Mouse (Mus musculus) CH12F3 (cell line): ENCODE data around the gene Pde4d.

Experiments used
- in situ Hi-C: fragments of 300-500 bp; cut with MboI; formaldehyde crosslinking; loops from 2 replicates; pipeline ENCODE4 v1.14.3; 2020; ENCODE audit warnings: low sequenced_read_pairs

The Pde4d gene

DNA sequence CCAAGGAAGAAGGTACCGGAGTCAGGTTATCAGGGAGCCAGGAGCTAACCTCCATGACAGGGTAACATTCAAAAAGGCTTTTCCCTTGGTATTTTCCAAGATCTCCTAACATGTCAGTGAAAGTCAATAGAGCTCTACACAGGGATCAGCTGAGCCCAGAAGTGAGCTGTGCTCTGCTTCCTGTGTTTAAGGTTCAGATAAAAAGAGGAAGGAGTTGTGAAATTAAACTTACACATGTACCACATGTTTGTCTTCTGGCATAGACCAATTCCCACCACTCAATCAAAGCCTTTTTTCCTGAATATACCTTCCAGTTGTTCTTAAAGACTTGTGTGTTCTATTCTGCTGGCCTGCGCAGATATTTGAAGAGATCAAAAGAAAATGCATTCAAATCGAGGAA lies 37.3 kb downstream of the Pde4d start:
- in situ Hi-C loops, result no loop called here

- in situ Hi-C loops, result no loop called here
Measured at GRCm38 (mm10) chr13:108489825-108490224, 40.1 kb downstream of the Pde4d start.

DNA sequence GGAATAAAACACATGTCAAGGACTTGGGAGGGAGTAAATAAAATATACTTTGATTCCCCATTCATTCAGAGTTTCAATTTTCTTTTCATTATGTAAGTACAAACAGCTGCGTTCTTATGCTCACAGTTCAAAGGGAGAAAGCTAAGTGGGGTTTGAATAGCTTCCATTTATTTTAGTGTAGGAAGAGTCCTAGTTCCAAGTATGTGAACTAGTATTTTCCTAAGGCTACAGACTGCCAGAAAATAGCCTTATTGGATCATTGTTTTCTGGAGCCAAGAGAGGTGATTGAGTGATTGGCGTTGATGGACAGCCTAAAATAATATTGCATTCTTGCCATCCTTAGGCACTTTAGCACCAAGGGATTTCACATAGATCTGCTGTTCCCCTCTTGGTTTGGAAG lies 41.1 kb downstream of the Pde4d start:
- in situ Hi-C loops, result no loop called here

- in situ Hi-C loops, result no loop called here
Measured at GRCm38 (mm10) chr13:108492886-108493285, 43.1 kb downstream of the Pde4d start.

GRCm38 (mm10) chr13:108494365-108494764 lies 44.6 kb downstream of the Pde4d start:
- in situ Hi-C loops, result no loop called here

DNA sequence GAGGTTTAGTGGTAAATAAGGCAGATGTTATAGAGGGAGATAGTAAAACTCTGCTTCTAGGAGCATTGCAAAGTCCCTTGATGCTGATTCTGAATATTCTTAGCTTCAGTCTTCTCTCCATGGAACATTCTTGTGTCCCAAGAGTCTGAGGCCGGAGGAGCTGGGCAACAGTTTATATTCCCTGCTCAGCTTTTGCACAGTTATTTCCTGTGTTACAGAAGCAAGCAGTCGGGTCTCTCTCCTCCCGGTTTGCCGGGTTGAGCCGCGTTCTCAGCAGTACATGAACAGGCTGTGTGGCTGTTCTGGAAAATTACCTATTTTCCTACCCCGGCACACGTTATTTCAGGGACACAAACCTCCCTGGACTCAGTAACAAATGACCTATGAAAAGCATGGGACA lies 48.0 kb downstream of the Pde4d start:
- in situ Hi-C loops, result no loop called here

DNA sequence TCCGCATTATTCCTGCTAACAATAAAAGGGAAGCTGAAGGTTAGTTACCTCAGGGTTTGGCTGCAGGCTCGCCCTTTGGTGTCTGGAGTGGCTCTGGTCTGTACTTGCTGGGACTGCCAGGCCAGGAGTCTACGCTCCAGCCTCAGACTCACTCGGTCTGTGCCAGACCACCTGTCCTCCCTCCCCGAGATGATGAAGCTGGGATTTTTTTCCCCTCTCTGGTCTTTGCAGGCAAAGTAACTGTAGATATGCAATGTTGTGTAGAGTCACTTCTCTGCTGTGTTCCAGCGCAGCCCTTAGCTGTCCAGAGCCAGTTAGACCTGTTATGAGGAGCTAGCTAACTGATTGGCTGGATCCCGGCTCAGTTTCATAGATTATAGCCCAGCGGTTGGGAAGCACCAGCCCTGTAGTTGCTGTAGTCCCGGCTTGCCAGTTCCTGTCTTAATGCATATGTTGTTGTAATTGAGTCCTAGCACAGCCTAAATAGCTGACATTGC lies 48.5 kb downstream of the Pde4d start:
- in situ Hi-C loops, result no loop called here

DNA sequence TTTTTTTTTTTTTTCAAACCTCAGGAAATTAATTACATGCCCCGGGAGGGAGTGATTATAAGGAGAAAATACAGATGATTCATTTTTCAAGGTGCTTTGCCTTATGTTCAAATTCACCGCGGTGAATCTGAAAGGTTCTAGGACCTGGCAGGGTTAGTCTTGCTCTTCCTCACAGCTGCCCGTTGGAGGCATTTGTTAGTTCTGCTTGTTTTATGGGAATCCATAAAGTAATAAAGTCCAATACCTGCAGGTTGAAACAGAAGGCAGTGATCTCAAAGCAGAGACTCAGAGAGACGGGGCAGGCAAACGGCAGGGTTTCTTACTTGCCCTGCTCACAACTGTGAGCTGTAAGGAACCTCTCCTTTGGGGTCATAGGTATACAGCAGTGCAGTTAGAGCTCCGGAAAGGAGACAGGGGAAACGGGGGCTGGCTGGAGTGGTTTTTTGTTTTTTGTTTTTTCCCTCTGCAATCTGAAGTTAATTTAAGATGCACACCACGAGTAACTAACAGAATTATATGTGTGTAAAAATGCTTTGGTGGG lies 49.1 kb downstream of the Pde4d start:
- in situ Hi-C loops, result no loop called here

DNA sequence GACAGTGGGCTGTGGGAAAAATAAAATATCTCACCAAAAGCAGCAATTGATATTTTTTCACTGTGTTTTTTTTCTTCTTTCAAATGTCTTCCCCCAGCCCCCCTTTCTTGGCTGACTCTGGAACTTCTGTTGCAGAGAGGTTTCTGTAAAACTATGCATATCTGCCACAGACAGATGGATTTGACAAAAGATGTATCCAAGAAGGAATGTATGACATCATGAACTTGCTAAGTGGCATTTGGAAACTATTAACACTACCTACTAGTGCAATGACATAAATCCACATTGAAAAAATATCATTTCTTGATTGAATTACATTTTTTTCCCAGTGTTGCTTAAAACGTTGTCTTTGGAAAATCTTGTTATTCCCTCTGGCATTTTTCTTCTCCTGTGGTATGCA lies 51.6 kb downstream of the Pde4d start:
- in situ Hi-C loops, result no loop called here

- in situ Hi-C loops, result no loop called here
Measured at GRCm38 (mm10) chr13:108524548-108524947, 74.8 kb downstream of the Pde4d start.

DNA sequence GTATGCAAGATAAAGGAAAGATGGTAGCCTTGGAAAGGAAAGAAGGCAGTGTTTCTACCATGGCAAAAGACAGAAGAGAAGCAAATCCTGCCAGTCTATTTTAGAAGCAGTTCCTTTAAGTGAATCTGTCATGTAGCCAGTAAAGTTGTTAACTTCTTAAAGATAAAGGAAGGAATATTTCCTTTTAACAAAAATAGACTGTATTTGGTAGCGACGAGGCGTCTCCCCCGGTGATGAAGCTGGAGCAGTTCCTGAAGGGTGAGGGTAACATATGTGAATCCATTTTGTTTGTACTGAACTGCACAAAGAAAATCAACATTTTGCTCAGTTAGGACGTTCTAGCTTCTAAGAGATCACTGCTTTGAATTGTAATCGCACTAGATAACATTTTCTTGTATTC lies 75.2 kb downstream of the Pde4d start:
- in situ Hi-C loops, result no loop called here

DNA sequence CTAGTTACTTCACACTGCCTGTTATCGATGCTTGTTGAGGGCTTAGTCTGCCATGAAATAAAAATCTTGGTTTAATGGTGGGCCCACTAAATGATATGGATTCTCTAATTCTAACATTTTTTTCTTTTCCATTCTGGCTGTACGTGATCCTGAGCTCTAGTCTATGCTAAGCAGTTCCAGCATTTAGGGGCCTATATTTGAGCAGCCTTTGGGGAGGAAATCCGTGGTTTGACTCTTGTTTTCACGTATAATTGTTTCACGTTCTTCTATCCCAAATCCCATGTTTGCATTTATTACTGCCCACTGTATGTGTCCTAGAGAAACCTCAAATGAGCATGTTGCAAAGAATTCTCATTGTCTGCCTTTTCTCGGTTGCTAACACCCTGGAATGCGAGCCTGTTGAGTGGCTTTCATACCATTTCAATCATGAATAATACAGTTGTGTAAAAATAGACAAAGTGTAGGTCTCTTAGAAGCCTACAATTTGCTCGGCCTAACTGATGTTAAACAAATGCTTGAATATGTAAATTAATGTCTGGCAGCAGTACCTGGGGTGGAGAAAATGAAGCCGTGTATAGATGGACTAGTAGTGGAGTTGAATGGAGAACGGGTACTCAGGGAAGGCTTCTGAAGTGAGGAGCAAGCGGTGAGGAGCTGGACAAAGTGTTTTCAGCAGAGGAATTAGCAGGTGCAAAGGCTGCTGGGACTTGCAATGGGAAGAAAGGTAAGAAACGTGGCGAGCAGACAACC lies 76.7 kb downstream of the Pde4d start:
- in situ Hi-C loops, result no loop called here

DNA sequence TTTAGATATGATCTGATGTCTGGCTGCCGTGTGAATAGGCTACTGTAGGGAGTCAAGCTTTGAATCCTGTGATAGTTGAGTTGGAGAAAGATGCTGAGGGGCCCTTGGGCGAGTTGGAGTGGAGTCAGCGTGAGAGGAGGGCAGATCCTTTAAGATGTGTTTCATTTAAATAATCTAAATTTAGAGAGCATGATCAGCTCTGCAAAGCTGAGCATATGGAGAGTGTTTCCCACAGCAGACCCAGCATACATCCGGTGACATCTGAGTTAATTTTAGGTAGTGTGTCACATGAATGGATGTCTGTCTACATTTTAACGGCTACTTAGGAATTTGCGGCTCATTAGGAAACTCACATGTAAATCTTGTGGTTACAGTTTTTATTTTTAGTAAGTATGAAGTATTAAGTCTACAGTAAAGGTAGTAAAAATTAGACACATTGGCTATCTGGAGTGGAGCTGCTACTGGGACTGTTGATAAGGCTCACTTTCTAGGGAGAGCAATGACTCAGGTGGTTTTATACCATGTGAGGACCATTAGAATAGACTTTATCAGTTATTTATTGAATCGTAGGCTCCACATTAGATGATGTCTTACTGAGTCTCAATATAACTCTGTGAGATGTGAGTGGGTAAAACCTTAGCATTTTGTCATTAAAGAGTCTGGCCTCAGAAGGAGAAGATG lies 77.5 kb downstream of the Pde4d start:
- in situ Hi-C loops, result no loop called here

- in situ Hi-C loops, result no loop called here
Measured at GRCm38 (mm10) chr13:108528343-108528742, 78.6 kb downstream of the Pde4d start.

DNA sequence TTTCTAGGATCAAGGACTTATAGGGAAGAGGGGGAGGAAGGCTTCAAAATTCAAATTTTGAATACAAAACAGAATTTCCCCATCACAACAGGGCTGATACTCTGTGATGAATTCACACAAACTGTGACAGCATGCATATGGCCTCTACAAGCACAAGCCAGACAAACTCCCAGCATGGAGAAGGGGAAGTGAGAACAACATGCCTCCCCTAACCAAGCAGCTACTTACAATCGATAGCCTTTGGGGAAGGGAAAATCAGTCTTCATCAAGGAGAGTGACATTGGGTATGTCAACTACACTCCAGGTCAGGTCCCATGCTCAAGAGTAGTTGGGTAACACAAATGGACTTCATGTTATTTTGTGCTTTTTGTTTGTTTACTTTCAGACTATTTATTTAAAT lies 83.1 kb downstream of the Pde4d start:
- in situ Hi-C loops, result no loop called here

DNA sequence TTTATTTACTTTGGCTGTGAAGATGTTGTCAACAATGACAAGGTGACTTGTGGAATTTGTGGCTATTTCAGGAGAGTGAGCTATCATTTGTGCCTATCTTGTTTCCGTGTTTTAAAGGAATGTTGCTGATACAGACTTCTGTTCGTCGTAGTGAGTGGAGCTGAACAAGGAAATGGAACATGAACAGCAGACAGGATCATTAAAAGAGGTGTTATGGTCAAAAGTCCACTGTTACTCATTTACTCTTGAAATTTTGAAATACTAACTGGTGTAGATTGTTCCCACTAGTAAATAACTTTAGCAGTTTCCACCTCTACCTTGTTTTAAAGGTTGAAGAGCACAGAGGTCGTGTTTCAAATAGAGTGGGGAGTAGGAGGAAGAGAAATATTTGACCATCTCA lies 86.7 kb downstream of the Pde4d start:
- in situ Hi-C loops, result no loop called here

DNA sequence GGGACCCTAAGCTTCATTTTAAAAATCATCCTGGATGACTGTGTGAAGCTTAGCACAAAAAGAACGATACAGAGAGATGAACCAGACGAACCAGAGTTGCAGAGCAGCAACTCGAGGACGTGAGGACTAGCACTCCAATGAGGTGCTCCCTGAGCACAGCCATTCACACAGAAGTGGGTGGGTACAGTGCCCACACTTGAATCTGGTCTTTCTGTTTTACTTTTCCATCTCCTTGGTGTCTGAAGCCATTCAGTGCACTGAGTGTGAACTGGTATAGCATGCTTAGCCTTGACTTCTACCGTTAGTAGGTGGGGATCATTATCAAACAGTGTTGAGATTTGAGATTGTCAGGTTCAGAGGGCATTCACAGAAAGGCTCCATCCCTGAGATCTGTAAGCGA lies 87.2 kb downstream of the Pde4d start:
- in situ Hi-C loops, result no loop called here

- in situ Hi-C loops, result no loop called here
Measured at GRCm38 (mm10) chr13:108538760-108539369, 89.1 kb downstream of the Pde4d start.

DNA sequence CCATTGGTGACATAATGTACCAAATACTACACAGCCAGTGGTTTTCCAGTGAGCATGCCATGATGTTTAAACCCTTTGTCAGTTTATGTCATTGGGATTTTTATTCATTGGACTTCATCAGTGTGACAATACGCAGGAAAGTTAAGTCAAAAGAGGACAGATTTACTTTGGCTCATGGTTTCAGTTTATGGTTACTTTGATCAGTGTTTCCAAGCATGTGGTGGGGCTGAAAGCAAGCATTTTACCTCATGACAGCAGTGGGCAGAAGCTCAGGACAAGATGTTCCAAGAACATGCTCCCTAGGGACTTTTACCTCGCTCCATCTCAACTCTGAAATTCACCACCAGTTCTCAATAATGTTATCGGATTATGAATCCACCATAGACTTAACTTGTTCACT lies 91.7 kb downstream of the Pde4d start:
- in situ Hi-C loops, result no loop called here

DNA sequence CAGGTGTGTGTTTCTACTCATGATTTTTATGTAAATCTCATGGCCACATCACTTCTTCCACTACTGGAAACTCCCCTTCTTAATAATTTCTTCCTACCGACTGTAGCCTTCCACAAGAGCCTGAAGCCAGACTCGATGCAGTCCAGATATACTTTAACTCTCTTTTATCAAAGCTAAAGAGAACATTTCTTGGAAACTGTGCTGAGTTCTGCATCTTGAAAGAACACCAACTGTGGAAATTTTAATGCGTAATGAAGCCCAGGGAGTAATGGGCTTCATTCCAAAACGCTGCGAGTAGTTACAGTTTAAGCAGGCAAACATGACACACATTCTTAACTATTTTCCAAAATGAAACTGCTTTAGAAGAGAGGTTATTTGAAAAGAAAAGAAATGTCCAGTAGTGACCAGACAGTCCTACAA lies 92.6 kb downstream of the Pde4d start:
- in situ Hi-C loops, result no loop called here

GRCm38 (mm10) chr13:108552288-108552687 lies 102.5 kb downstream of the Pde4d start:
- in situ Hi-C loops, result no loop called here

DNA sequence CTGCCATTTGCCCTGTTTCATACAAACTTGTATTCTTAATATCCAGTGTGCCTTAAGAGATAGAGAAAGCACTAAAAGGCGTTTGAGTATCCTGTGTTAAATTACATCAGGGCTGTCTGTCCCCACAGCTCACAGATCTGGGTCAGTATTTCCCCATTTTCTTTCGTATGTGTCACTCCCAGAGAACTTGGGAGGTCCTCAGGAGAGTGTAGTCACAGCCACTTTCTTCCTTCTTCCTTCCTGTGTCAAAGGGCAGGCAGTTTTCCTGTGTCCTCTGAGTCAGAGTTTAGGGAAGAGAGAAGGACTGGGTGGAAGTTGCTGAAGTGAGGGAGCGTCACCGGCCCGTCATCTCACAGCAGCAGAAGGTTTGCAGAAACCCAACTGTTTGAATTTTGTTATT lies 103.2 kb downstream of the Pde4d start:
- in situ Hi-C loops, result no loop called here
